Mouse (Mus musculus): ENCODE results near the gene Cnksr2. TPM values are rescaled to one million over a fixed set of nuclear protein-coding genes. Genes with fewer than 3 reads are reported as not detected.
A peak's percentile ranks its signal among the peaks of the same experiment; 100 is the strongest.

The Cnksr2 gene
- polyA plus RNA-seq, 1 experiment from 2014 or later, result not detected

DNA sequence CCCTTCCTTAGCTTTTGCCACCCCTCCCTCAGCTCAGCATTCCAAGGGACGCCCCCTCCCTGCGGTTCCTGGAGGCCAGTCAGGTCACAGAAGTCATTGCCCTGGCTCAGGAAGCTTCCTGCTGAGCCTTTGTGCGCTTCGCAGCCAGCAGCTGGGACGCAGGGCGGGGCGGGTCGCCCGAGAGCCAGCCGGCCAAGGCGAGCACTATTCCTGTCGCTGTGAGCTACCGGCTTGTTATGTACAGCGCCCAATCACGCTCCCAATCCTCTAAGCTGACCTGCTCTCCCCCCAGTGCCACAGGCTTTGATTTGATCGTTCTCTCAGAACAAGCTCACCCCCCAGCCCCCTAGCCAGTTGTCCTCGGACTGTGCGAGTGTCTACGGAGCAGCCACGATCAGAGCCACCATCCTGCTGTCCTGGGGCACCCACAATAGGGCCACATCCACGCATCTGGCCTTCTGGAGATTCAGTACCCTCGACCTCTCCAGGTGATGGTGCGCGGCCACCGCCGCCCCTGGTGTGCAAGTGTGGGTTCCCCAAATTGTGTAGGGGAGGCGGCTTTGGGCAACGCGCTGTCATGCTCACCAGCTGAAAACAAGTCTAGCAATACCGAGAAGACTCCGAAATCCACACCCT is 225.4 kb downstream of the Cnksr2 start:
- ATAC-seq, result no peak
- TF ChIP-seq EP300 (IDR thresholded peaks at IDR 0.05; ENCODE audit: low read depth) (no peak), CTCF (IDR thresholded peaks at IDR 0.05; ENCODE audit: low read depth) (no peak)

GRCm38 (mm10) chrX:157809721-157810120 is 233.4 kb downstream of the Cnksr2 start:
- Histone ChIP-seq H3K4me1 (ENCODE audit: insufficient read depth) (no peaks in the 10 kb centered on the region), H3K9me3 (ENCODE audit: low read length) (no peaks in the 10 kb centered on the region), H3K27ac (ENCODE audit: low read depth) (no peak overlapping the region), H3K36me3 (replicated peaks; ENCODE audit: insufficient read depth, low read length) (no peaks in the 10 kb centered on the region), H3K4me3 (ENCODE audit: low read depth, low read length) (no peak overlapping the region), H3K4me2 (ENCODE audit: low read depth, low read length) (no peak overlapping the region), H3K9ac (replicated peaks) (no peak overlapping the region), H3K27me3 (ENCODE audit: insufficient read depth, low read length) (no peaks in the 10 kb centered on the region)
- ATAC-seq (no peak), DNase-seq (no peak)
- TF ChIP-seq EP300 (IDR thresholded peaks at IDR 0.05; ENCODE audit: low read depth), result no peak
- no peak for TF ChIP-seq CTCF (IDR thresholded peaks at IDR 0.05; ENCODE audit: low read depth)
- WGBS (ENCODE audit: insufficient replicate concordance), result 56% methylated on average over 1 of the region's 1 CpGs

More for the DNA sequence above, 225.4 kb downstream of the Cnksr2 start:
- H3K4me1 ChIP-seq (ENCODE audit: insufficient read depth), result no peaks in the 10 kb centered on the region
- H3K36me3 ChIP-seq (replicated peaks; ENCODE audit: insufficient read depth, low read length), result no peaks in the 10 kb centered on the region
- H3K4me3 ChIP-seq (ENCODE audit: low read depth, low read length), result no peak overlapping the region
- H3K9ac ChIP-seq (replicated peaks), result no peak overlapping the region
- 15% methylated on average over 29 of the region's 31 CpGs for WGBS (ENCODE audit: insufficient replicate concordance)
- no peaks in the 10 kb centered on the region for H3K9me3 ChIP-seq (ENCODE audit: low read length)
- peak overlapping the region; percentile 32; the same call in 1 of the 2 replicates for H3K4me2 ChIP-seq (ENCODE audit: low read depth, low read length)
- no peak overlapping the region for H3K27ac ChIP-seq (ENCODE audit: low read depth)
- H3K27me3 ChIP-seq (ENCODE audit: insufficient read depth, low read length), result no peaks in the 10 kb centered on the region
- DNase-seq, result no peak

GRCm38 (mm10) chrX:157801669-157802068 is 241.4 kb downstream of the Cnksr2 start:
- ATAC-seq, result no peak
- 76% methylated on average over 2 of the region's 2 CpGs for WGBS (ENCODE audit: insufficient replicate concordance)
- H3K4me2 ChIP-seq (ENCODE audit: low read depth, low read length), result no peak overlapping the region
- no peaks in the 10 kb centered on the region for H3K4me1 ChIP-seq (ENCODE audit: insufficient read depth)
- no peak overlapping the region for H3K9ac ChIP-seq (replicated peaks)
- no peak for DNase-seq
- no peak overlapping the region for H3K4me3 ChIP-seq (ENCODE audit: low read depth, low read length)
- H3K27me3 ChIP-seq (ENCODE audit: insufficient read depth, low read length), result no peaks in the 10 kb centered on the region
- H3K36me3 ChIP-seq (replicated peaks; ENCODE audit: insufficient read depth, low read length), result no peaks in the 10 kb centered on the region
- no peaks in the 10 kb centered on the region for H3K9me3 ChIP-seq (ENCODE audit: low read length)
- no peak overlapping the region for H3K27ac ChIP-seq (ENCODE audit: low read depth)
- TF ChIP-seq EP300 (IDR thresholded peaks at IDR 0.05; ENCODE audit: low read depth), result no peak
- TF ChIP-seq CTCF (IDR thresholded peaks at IDR 0.05; ENCODE audit: low read depth), result no peak

Other genes with a start within 250 kb of the Cnksr2 start
- not detected in 2 replicates for gene Klhl34, start 224.9 kb downstream of the Cnksr2 start, polyA plus RNA-seq (2015; fragmentation: Nextera tagmentation; extraction: Ambion mirVana)

Data from liver, postnatal 0 days (tissue).